Mouse (Mus musculus): ENCODE measurements around the gene Lcmt1. TPM values are rescaled to one million over a fixed set of nuclear protein-coding genes. Genes with fewer than 3 reads are reported as not detected.

The Lcmt1 gene
- 18.7 and 30.1 TPM in 2 replicates for polyA plus RNA-seq (2012; rRNA removed)

GRCm38 (mm10) chr7:123369759-123370481 is at the start of gene Lcmt1, which contains the start of gene Arhgap17:
Gene Lcmt1 (plus strand): TSS chr7:123369784.
Gene Arhgap17 (minus strand): TSS chr7:123369915.
- WGBS: under 1% methylated on average over 62 of the region's 64 CpGs
- DNase-seq (ENCODE audit: low read depth, low spot score): peak; percentile 95

- DNase-seq (ENCODE audit: low read depth, low spot score): no peak
- WGBS: 37% methylated on average over 13 of the region's 13 CpGs
Observed at GRCm38 (mm10) chr7:123322452-123323121, 47.0 kb upstream of the Lcmt1 start.

GRCm38 (mm10) chr7:123323388-123323787 is 46.2 kb upstream of the Lcmt1 start:
- 89% methylated on average over 2 of the region's 2 CpGs for WGBS

GRCm38 (mm10) chr7:123324105-123324504 is 45.5 kb upstream of the Lcmt1 start:
- whole genome bisulfite sequencing: 91% methylated on average over 1 of the region's 1 CpGs
- no peak for DNase-seq (ENCODE audit: low read depth, low spot score)

More at GRCm38 (mm10) chr7:123323388-123323787, 46.2 kb upstream of the Lcmt1 start:
- no peak for DNase-seq (ENCODE audit: low read depth, low spot score)

- DNase-seq (ENCODE audit: low read depth, low spot score): no peak
- 97% methylated on average over 5 of the region's 5 CpGs for WGBS
Observed at GRCm38 (mm10) chr7:123326062-123326461, 43.5 kb upstream of the Lcmt1 start.

GRCm38 (mm10) chr7:123326901-123327300 is 42.7 kb upstream of the Lcmt1 start:
- 86% methylated on average over 4 of the region's 4 CpGs for WGBS

GRCm38 (mm10) chr7:123327909-123328308 is 41.7 kb upstream of the Lcmt1 start:
- WGBS: 79% methylated on average over 4 of the region's 4 CpGs
- no peak for DNase-seq (ENCODE audit: low read depth, low spot score)

More at GRCm38 (mm10) chr7:123326901-123327300, 42.7 kb upstream of the Lcmt1 start:
- DNase-seq (ENCODE audit: low read depth, low spot score): no peak

GRCm38 (mm10) chr7:123330506-123330905 is 39.1 kb upstream of the Lcmt1 start:
- WGBS: 86% methylated on average over 9 of the region's 9 CpGs

GRCm38 (mm10) chr7:123336322-123336721 is 33.3 kb upstream of the Lcmt1 start:
- no peak for DNase-seq (ENCODE audit: low read depth, low spot score)
- 58% methylated on average over 1 of the region's 1 CpGs for WGBS

More at GRCm38 (mm10) chr7:123330506-123330905, 39.1 kb upstream of the Lcmt1 start:
- DNase-seq (ENCODE audit: low read depth, low spot score): no peak

- 78% methylated on average over 8 of the region's 8 CpGs for WGBS
- DNase-seq (ENCODE audit: low read depth, low spot score): no peak
Observed at GRCm38 (mm10) chr7:123338351-123338750, 31.2 kb upstream of the Lcmt1 start.

GRCm38 (mm10) chr7:123341896-123342295 is 27.7 kb upstream of the Lcmt1 start:
- no peak for DNase-seq (ENCODE audit: low read depth, low spot score)
- 73% methylated on average over 5 of the region's 5 CpGs for WGBS

GRCm38 (mm10) chr7:123344079-123344780 is 25.4 kb upstream of the Lcmt1 start:
- 44% methylated on average over 5 of the region's 5 CpGs for WGBS

GRCm38 (mm10) chr7:123345041-123345544 is 24.5 kb upstream of the Lcmt1 start:
- WGBS: 65% methylated on average over 3 of the region's 3 CpGs
- DNase-seq (ENCODE audit: low read depth, low spot score): no peak

More at GRCm38 (mm10) chr7:123344079-123344780, 25.4 kb upstream of the Lcmt1 start:
- DNase-seq (ENCODE audit: low read depth, low spot score): peak; percentile 44

- DNase-seq (ENCODE audit: low read depth, low spot score): no peak
- WGBS: 38% methylated on average over 7 of the region's 7 CpGs
Observed at GRCm38 (mm10) chr7:123346631-123347290, 22.8 kb upstream of the Lcmt1 start.

- 75% methylated on average over 11 of the region's 11 CpGs for WGBS
- DNase-seq (ENCODE audit: low read depth, low spot score): no peak
Observed at GRCm38 (mm10) chr7:123349813-123350212, 19.8 kb upstream of the Lcmt1 start.

- DNase-seq (ENCODE audit: low read depth, low spot score): no peak
- WGBS: 69% methylated on average over 2 of the region's 2 CpGs
Observed at GRCm38 (mm10) chr7:123350243-123350642, 19.3 kb upstream of the Lcmt1 start.

- WGBS: 96% methylated on average over 4 of the region's 4 CpGs
- DNase-seq (ENCODE audit: low read depth, low spot score): no peak
Observed at GRCm38 (mm10) chr7:123353081-123353480, 16.5 kb upstream of the Lcmt1 start.

- no peak for DNase-seq (ENCODE audit: low read depth, low spot score)
- 43% methylated on average over 5 of the region's 5 CpGs for WGBS
Observed at GRCm38 (mm10) chr7:123353879-123354278, 15.7 kb upstream of the Lcmt1 start.

GRCm38 (mm10) chr7:123354392-123354791 is 15.2 kb upstream of the Lcmt1 start:
- no peak for DNase-seq (ENCODE audit: low read depth, low spot score)
- WGBS: 68% methylated on average over 5 of the region's 5 CpGs

Data from large intestine, adult 2 months (tissue).